Comparison of ENCODE assay signal across 8 mouse cellular contexts in genomic region chr1:133917456-133918087, GRCm38 (mm10). TPM values are rescaled to one million over a fixed set of nuclear protein-coding genes. Genes with fewer than 3 reads are reported as not detected.
DNase-seq lines count a peak whose midpoint lies in the region; ATAC-seq and TF ChIP-seq lines count a peak whose summit lies in the region.

No protein-coding gene starts in this region.

- peaks cover 48% of the 10 kb centered on the region for H3K4me1 ChIP-seq in heart, embryonic 12.5 days (replicated peaks)
- H3K4me1 ChIP-seq in embryonic facial prominence, embryonic 15.5 days, result peaks cover 52% of the 10 kb centered on the region
- peaks cover 46% of the 10 kb centered on the region for H3K4me1 ChIP-seq in hindbrain, embryonic 12.5 days
- H3K4me1 ChIP-seq in lung, embryonic 14.5 days (ENCODE audit: insufficient read depth), result peaks cover 61% of the 10 kb centered on the region

- DNase-seq in heart, adult 11 months, result peak; percentile 99
- DNase-seq in lung, embryonic 14.5 days, result peak; percentile 55
- peak; percentile 69 for DNase-seq in testis, postnatal 10 days (ENCODE audit: low spot score)
- DNase-seq in thymus, adult 18-20 months, result no peak

- TF ChIP-seq CTCF in lung, embryonic 14.5 days (IDR thresholded peaks at IDR 0.05; ENCODE audit: low read depth), result no peak

- WGBS in heart, embryonic 12.5 days, result 28% methylated on average over 11 of the region's 11 CpGs
- 32% methylated on average over 11 of the region's 11 CpGs for WGBS in embryonic facial prominence, embryonic 15.5 days
- 21% methylated on average over 11 of the region's 11 CpGs for WGBS in hindbrain, embryonic 12.5 days
- whole genome bisulfite sequencing in lung, embryonic 14.5 days, result 27% methylated on average over 11 of the region's 11 CpGs

- no peak overlapping the region for H3K4me2 ChIP-seq in heart, embryonic 12.5 days
- peak overlapping the region; percentile 15; the same call in 1 of the 2 replicates for H3K4me2 ChIP-seq in embryonic facial prominence, embryonic 15.5 days (replicated peaks)
- H3K4me2 ChIP-seq in hindbrain, embryonic 12.5 days (replicated peaks), result peak overlapping the region; percentile 1
- peak overlapping the region; percentile 35; the same call in 1 of the 2 replicates for H3K4me2 ChIP-seq in lung, embryonic 14.5 days

- H3K27ac ChIP-seq in heart, embryonic 12.5 days (ENCODE audit: poor library complexity, severe bottlenecking), result no peak overlapping the region
- H3K27ac ChIP-seq in embryonic facial prominence, embryonic 15.5 days (replicated peaks), result peak overlapping the region; percentile 66
- 0 out of 2 replicates have a peak overlapping the region, but pooled peaks have one; percentile 52 for H3K27ac ChIP-seq in hindbrain, embryonic 12.5 days
- H3K27ac ChIP-seq in lung, embryonic 14.5 days (ENCODE audit: low read depth), result peak overlapping the region; percentile 58

- H3K27me3 ChIP-seq in heart, embryonic 12.5 days (replicated peaks), result peaks cover 4% of the 10 kb centered on the region
- H3K27me3 ChIP-seq in embryonic facial prominence, embryonic 15.5 days, result no peaks in the 10 kb centered on the region
- no peaks in the 10 kb centered on the region for H3K27me3 ChIP-seq in hindbrain, embryonic 12.5 days
- H3K27me3 ChIP-seq in lung, embryonic 14.5 days (ENCODE audit: insufficient read depth, low read length), result no peaks in the 10 kb centered on the region

- no peaks in the 10 kb centered on the region for H3K9me3 ChIP-seq in heart, embryonic 12.5 days (replicated peaks)
- no peaks in the 10 kb centered on the region for H3K9me3 ChIP-seq in embryonic facial prominence, embryonic 15.5 days (replicated peaks)
- no peaks in the 10 kb centered on the region for H3K9me3 ChIP-seq in hindbrain, embryonic 12.5 days (replicated peaks)
- H3K9me3 ChIP-seq in lung, embryonic 14.5 days (ENCODE audit: low read depth, low read length), result no peaks in the 10 kb centered on the region

- no peak for ATAC-seq in heart, embryonic 12.5 days (ENCODE audit: insufficient number of reproducible peaks, low FRiP score)
- no peak for ATAC-seq in embryonic facial prominence, embryonic 15.5 days (ENCODE audit: insufficient number of reproducible peaks, low FRiP score, low TSS enrichment, low read depth)
- ATAC-seq in hindbrain, embryonic 12.5 days (ENCODE audit: low FRiP score), result peak; percentile 57; the same call in 1 of the 2 replicates
- peak; percentile 19 for ATAC-seq in lung, embryonic 14.5 days (ENCODE audit: insufficient read depth)
- ATAC-seq in cerebellum, adult (ENCODE audit: insufficient number of reproducible peaks, low FRiP score, low TSS enrichment), result no peak

- no peak overlapping the region for H3K4me3 ChIP-seq in heart, embryonic 12.5 days
- no peak overlapping the region for H3K4me3 ChIP-seq in embryonic facial prominence, embryonic 15.5 days (replicated peaks)
- H3K4me3 ChIP-seq in hindbrain, embryonic 12.5 days, result no peak overlapping the region
- H3K4me3 ChIP-seq in lung, embryonic 14.5 days (ENCODE audit: low read depth, low read length), result no peak overlapping the region

- no peaks in the 10 kb centered on the region for H3K36me3 ChIP-seq in heart, embryonic 12.5 days
- H3K36me3 ChIP-seq in embryonic facial prominence, embryonic 15.5 days, result no peaks in the 10 kb centered on the region
- H3K36me3 ChIP-seq in hindbrain, embryonic 12.5 days, result no peaks in the 10 kb centered on the region
- H3K36me3 ChIP-seq in lung, embryonic 14.5 days (ENCODE audit: insufficient read depth), result no peaks in the 10 kb centered on the region

- H3K9ac ChIP-seq in heart, embryonic 12.5 days, result no peak overlapping the region
- no peak overlapping the region for H3K9ac ChIP-seq in embryonic facial prominence, embryonic 15.5 days
- no peak overlapping the region for H3K9ac ChIP-seq in hindbrain, embryonic 12.5 days
- H3K9ac ChIP-seq in lung, embryonic 14.5 days, result 0 out of 2 replicates have a peak overlapping the region, but pooled peaks have one; percentile 2

RNA-seq across cellular contexts. Expression of gene Prelp, which starts 3.6 kb away (rescaled TPM):
- 2.5 and 2.7 TPM in 2 replicates for polyA plus RNA-seq in heart, embryonic 12.5 days (2016; fragmentation: Nextera tagmentation; extraction: Ambion mirVana)
- polyA plus RNA-seq in embryonic facial prominence, embryonic 15.5 days (2015; fragmentation: Nextera tagmentation; extraction: Ambion mirVana), result 6.7 and 8.2 TPM in 2 replicates
- polyA plus RNA-seq in hindbrain, embryonic 12.5 days (2016; fragmentation: Nextera tagmentation; extraction: Ambion mirVana), result 7.2 and 10.5 TPM in 2 replicates
- polyA plus RNA-seq in lung, embryonic 14.5 days (2014; fragmentation: Nextera tagmentation; extraction: Ambion mirVana), result 17.2 and 17.6 TPM in 2 replicates

RNA-seq across cellular contexts. Expression of gene Optc, which starts 9.8 kb away (rescaled TPM):
- 0.22 and 0.66 TPM in 2 replicates for polyA plus RNA-seq in heart, embryonic 12.5 days (2016; fragmentation: Nextera tagmentation; extraction: Ambion mirVana)
- polyA plus RNA-seq in embryonic facial prominence, embryonic 15.5 days (2015; fragmentation: Nextera tagmentation; extraction: Ambion mirVana), result 1.1 and 1.2 TPM in 2 replicates
- polyA plus RNA-seq in hindbrain, embryonic 12.5 days (2016; fragmentation: Nextera tagmentation; extraction: Ambion mirVana), result 2.0 and 4.0 TPM in 2 replicates
- polyA plus RNA-seq in lung, embryonic 14.5 days (2014; fragmentation: Nextera tagmentation; extraction: Ambion mirVana), result 0.62 and 1.0 TPM in 2 replicates

Comparison
In these comparisons a context has a peak if more than half of its experiments do, and no peak if none do; other contexts are left out.
1. DNase-seq: peak in heart, adult 11 months (single experiment), lung, embryonic 14.5 days (single experiment) and testis, postnatal 10 days (single experiment); none in thymus, adult 18-20 months (0 of 2).
2. ATAC-seq: peak in hindbrain, embryonic 12.5 days (single experiment) and lung, embryonic 14.5 days (single experiment); none in heart, embryonic 12.5 days (single experiment), embryonic facial prominence, embryonic 15.5 days (single experiment) and cerebellum, adult (single experiment).